ENCODE assay signal across 8 mouse cellular contexts in the genomic region with DNA sequence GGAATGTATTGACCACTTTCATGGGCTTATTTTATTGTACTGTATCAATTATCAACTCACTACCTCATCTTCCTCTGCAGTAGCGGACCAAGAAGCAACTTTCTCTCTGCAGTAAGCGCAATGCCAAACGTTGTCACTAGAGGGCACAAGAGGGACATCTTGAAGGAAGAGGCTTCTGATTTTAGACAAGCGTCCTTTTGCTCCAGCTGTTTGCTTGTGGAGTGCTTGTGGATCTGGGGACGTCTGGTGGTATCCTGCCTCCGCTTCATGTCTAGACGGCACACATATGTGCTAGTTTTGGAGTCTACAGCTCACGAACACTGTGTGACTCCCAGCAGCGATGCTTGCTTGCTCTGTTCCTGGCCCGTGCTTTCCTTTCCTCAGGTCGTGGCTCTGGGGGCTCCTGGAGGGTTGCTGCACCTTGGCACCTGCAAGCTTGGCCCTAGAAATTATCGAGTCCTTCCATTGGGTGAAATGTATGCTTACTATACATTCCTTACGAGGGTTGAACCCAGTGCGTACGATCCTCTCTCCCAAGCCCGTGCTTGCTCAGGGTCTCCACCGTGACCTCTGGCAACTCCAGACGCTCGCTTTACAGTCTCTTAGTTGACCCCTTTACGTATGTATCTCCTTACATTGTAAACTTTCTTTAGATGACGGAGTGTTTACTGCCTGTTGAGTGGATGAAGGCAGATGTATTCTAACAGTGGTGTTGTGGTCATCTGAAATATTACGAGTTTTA.
DNase-seq lines count a peak whose midpoint lies in the region; ATAC-seq lines count a peak whose summit lies in the region.

No protein-coding gene starts in this region.

- H3K9me3 ChIP-seq in forebrain, embryonic 16.5 days (ENCODE audit: control insufficient read depth, low read length), result no peaks in the 10 kb centered on the region

- peak; percentile 74 for DNase-seq in Muller cell, postnatal 12 days (ENCODE audit: inconsistent ontology term)
- peak; percentile 83 to 84 for DNase-seq in cerebellum, adult 18-20 months
- peak; percentile 92 for DNase-seq in layer of hippocampus, adult 9-10 months (ENCODE audit: low spot score)
- peak; percentile 92 for DNase-seq in lung, postnatal 14 days
- DNase-seq in retina, adult 2 months (ENCODE audit: low read depth, low spot score), result peak; percentile 54
- peak; percentile 80 for DNase-seq in thymus, postnatal 25 days

- no peak overlapping the region for H3K27ac ChIP-seq in forebrain, embryonic 16.5 days (ENCODE audit: low read length)

- no peak overlapping the region for H3K4me3 ChIP-seq in forebrain, embryonic 16.5 days (replicated peaks; ENCODE audit: low read length)

- WGBS in forebrain, embryonic 16.5 days, result 58% methylated on average over 22 of the region's 22 CpGs

- no peaks in the 10 kb centered on the region for H3K27me3 ChIP-seq in forebrain, embryonic 16.5 days (replicated peaks; ENCODE audit: control insufficient read depth, insufficient read depth, low read length)

- peaks cover 3% of the 10 kb centered on the region; the same call in 1 of the 2 replicates for H3K4me1 ChIP-seq in forebrain, embryonic 16.5 days (replicated peaks; ENCODE audit: control insufficient read depth, insufficient read depth, low read length)

- no peaks in the 10 kb centered on the region for H3K36me3 ChIP-seq in forebrain, embryonic 16.5 days (ENCODE audit: control insufficient read depth, insufficient read depth)

- H3K4me2 ChIP-seq in forebrain, embryonic 16.5 days (ENCODE audit: low read length), result no peak overlapping the region

- H3K9ac ChIP-seq in forebrain, embryonic 16.5 days (replicated peaks; ENCODE audit: low read depth, low read length), result no peak overlapping the region

- peak; percentile 83 for ATAC-seq in forebrain, embryonic 16.5 days
- peak; percentile 59 to 83 for ATAC-seq in hematopoietic stem cell, adult 5-6 weeks (replicated peaks in 1 of 2; ENCODE audit: insufficient read depth in 1 of 2, low FRiP score in 2 of 2, low TSS enrichment in 1 of 2, low read depth in 1 of 2, poor library complexity in 2 of 2, severe bottlenecking in 2 of 2)
